Mouse (Mus musculus): ENCODE data around the gene Tle1. TPM values are rescaled to one million over a fixed set of nuclear protein-coding genes. Genes with fewer than 3 reads are reported as not detected.

The Tle1 gene
- 6.0 and 7.3 TPM in 2 replicates for total RNA-seq (2015)
- total RNA-seq (2017), result 9.2 and 18.9 TPM in 2 replicates

DNA sequence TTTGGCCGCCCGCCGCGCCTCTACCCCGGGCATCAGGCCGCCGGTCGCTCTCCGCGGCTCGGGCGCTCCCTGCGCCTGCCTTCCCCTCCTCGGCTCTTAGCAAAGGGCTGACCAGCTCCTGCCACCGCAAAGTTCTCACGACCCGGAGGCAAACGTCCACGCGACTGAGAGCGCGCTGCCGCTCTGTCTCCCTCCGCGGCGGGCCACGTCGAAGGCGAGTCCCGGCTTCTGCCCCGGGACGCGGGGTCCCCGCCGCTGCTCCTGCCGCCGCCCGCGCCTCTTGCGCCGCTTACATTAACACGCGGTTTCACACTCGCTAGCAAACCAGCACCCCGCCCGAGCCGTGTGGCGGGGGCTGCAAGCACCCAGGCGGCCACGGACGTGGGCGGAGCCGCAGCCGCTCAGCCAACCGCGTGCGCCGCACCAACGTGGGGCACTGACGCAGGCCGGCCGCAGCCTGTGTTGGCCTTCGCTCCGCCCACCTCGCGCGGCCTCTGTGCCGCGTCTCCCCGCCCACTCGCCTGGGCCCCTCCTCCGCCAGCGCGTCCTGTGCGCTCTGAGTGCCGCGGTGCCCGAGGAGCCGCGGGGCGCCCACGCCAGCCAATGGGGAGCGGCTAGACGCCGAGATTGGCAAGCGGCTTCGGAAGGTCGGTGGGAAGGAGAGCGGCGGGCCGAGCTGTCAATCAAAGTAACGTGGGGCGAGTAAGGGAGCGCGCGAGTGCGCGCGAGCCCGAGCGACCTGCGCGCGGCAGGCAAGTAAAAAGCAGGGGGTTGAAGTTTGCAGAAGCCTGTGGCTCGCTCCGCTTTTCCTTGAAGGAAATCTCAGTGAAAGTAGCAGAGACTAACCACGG is at the start of gene Tle1:
Gene Tle1, minus strand, starts transcription at position 361 of the 851 bp plus-strand sequence.
- ATAC-seq (replicated peaks; ENCODE audit: poor library complexity), result peak; percentile 73

DNA sequence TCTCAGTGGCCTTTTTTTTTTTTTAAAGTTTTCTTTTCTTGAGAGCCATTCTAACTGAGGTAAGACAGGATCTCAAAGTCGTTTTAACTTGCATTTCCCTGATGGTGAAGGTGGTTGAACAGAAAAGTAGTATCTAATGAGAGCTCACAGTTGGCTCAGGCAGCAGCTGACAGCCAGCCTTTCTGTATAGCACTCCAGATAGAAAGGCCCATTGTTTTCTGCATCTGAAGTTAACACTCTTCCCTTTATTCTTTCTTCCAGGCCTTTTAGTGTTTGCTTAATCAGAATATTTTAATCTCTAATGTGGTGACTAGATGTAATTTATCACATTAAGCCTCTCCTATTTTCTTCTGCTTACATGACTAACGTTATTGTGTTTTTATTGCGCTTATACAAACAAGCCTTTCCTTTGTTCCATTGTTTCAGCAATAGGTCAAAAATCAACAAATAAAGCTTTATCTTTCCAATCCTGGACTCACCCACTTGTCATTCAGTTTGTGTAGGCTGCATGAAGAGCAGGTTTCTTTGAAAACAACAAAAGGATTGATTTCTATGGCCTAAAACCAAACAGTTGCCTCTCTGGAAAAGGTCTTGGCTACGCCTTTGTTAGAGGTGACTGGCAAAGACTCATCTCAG is 33.0 kb upstream of the Tle1 start:
- no peak for ATAC-seq (replicated peaks; ENCODE audit: poor library complexity)

DNA sequence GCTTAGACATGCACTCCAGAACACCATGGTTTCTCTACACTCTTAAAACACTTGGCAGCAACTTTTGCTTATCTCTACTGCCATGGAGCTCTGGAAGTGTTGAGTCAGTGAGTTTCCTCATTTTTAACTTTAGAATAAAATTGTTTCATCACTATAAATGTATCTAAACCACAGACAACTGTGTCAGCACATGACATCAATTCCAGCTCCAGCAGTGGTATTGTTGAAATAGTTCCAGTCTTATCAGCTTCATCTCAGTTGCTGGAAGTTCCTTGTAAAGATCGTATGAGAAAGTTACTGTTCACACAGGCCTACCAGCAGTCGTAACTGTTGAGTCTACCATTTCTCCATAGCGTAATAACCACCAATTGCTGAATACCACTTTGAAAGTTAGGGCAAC is 31.5 kb upstream of the Tle1 start:
- ATAC-seq (replicated peaks; ENCODE audit: poor library complexity), result peak; percentile 82

DNA sequence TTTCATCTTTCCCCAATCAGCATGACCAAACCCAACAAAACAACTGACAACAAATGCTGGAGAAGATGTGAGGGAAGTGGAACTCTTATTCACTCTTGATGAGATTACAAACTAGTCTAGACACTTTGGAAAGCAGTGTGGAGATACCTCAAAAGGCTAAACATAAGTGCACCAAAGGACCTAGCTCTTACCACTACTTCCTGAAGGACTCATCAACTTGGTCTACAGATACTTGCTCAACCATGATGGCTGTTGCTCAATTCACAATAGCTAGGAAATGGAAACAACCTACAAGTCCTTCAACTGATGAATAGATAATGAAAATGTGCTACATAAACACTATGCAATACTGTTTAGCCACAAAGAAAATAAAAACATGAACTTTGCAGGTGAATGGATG is 30.1 kb upstream of the Tle1 start:
- ATAC-seq (replicated peaks; ENCODE audit: poor library complexity), result peak; percentile 95

DNA sequence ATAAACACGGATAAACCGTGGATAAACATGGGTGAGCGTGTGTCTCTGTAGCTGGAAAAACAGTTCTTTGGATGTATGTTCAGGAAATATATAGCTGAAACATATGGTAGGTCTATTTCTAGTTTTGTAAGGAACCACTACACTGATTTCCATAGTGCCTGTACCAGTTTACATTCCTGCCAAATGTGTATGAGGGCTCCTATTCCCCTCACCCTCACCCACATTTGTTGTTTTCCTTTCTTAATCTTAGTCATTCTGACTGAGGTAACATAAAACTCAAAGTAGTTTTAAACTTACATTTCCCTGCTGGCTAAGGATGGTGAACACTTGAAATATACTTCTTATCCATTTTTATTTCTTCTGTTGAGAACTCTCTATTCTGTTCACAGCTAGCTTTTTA is 20.9 kb upstream of the Tle1 start:
- no peak for ATAC-seq (replicated peaks; ENCODE audit: poor library complexity)

DNA sequence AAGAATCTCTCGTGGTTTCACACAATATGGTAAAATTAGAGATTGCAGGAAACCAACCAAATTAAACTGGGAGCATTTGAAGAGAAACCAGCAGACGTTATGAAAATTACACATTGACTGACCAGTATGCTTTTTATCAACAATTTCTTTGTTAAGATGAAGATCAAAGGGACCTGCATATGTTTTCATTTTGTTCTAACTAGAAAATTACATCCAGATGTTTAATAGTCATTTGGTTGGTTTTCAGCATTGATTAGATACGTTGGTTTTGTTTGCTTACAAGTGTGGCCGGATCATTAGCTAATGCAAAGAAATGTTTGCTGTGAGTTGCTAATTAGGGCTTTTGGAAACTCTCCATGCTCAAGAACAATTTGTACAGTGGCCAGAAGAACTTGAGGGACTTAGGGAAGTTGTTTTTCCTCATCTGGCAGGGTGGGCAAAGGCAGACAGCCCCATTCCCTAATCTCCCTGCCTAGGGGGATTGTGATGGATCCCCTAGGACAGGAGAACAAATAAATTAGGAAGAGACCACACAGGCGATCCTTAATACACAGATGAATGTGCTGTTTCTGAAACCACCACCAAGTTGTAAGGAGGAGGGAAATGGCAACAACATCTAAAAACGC is 3.8 kb upstream of the Tle1 start:
- no peak for ATAC-seq (replicated peaks; ENCODE audit: poor library complexity)

DNA sequence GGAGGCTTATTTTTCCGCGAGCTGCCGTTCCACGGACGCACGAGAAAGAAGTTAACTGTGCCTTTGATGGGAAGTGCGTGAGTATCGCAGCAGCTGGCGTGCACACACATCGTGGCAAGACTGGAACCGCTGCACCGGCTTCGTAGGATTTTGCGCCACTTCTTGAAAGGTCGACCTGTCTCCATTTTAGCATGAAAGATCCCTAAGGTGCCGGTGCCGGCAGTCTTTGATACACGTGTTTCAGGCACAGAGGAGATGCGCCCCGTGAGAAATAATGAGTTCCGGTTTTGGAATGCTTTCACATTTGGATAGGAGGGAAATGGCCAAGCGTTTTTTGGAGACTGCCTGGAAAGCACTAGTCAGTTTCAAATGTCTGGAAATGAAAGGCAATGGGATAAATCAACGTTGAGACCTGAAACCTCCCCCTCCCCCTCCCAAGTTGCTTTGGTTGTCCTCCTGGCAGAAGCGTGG is 837 bp upstream of the Tle1 start:
- ATAC-seq (replicated peaks; ENCODE audit: poor library complexity), result peak; percentile 0; the same call in 1 of the 2 replicates

DNA sequence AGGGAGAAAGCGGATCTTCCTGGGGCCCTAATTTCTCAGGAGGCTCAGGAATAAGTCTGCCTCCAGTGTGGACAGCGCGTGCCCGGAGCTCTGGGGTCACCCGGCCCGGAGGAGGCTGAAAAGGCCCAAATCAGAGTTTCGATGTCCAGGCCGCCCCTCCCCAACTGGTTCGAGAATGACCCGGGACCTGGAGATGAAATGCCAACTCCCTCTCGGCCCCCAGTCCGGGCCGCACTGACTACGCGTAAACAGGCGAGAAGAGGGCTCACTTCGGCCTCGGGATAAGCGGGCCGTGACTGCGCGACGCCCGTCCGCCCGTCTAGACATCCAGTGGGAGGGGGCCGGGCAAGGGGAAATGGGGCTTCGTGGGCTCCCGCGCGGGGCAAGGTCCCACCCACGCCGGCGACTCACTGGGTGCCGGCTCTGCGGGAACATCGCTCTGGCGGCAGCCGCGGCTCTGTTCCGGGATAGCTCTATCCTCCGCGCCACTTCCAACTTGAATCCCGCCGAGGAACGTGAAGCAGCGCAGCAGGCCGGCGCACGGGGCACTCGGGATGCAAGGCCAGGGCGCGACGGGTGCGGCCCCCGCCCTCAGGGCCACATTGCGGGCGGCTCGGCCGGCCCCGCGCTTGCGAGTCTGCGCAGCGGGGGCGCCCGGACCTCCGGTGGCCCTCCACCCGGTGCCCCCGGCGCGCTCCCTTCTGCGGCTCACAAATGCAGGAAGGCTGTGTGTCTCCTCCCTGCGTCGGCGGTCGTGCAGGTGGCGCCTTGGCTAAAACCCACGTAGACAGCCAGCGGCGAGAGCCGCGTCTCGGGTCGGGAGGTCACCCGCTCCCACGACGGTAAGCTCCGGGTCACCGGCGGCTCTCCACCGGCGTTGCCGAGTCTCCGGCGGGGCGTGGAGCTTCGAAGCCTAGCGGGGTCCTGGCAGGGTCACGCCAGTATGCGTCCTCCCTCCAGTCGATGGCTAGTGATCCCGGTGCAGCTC is 854 bp downstream of the Tle1 start:
- no peak for ATAC-seq (replicated peaks; ENCODE audit: poor library complexity)

DNA sequence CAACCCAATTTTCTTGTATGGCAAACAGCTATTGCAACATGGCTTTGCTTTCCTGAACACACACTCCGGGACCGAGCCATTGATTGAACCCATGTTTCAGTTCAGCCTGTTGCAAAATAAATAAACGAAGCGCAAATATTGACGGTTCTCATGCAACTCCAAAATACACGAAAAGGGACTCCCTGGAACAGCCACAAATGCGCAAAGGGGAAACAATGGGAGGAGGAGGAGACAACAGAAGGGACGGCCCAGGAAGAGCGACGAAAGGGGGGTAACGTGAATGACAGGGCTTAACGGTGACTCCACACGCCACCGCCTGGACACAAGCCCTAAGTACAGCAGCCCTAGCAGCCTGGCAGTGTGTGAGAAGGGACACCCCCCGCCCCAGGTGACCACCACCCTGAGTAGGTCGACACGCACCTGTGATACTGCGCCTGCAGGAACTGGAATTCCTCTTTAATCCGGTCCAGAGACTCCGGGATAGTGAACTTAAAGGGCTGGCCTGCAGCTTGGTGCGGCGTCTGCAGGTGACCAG is 1.8 kb downstream of the Tle1 start:
- ATAC-seq (replicated peaks; ENCODE audit: poor library complexity), result peak; percentile 61

DNA sequence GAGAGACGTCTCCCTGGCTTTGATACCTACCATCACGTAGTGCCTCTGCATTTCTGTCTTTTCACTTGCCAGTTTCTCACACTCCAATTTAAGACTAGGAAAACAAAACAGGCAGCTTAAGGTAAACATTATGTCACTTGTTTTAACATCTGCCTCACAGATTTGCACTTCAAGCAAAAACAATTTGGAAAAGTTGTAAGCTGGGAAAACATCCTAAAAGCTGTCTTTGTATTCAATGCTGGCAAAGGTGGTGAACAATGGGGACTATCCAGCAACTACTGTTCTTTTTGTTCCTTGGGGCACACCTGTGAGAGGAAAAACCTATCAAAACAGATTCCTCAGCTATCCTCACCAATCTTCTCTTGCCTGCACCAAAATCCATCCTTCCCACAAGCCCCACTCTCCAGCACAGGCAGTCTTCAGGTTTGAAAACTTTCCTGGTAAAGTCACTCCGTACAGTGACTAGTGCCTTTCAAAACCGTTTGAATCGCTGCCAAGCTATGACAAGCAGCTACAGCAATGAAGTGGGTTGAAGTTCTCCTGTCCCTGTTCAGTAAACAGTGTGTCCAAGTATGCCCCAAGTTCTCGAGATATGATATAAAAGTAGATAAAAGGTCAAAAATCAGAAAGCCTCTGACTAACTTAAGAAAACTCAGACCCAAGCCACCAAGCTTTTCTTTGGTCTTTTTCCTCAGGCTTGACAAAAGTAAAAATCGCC is 2.7 kb downstream of the Tle1 start:
- no peak for ATAC-seq (replicated peaks; ENCODE audit: poor library complexity)

DNA sequence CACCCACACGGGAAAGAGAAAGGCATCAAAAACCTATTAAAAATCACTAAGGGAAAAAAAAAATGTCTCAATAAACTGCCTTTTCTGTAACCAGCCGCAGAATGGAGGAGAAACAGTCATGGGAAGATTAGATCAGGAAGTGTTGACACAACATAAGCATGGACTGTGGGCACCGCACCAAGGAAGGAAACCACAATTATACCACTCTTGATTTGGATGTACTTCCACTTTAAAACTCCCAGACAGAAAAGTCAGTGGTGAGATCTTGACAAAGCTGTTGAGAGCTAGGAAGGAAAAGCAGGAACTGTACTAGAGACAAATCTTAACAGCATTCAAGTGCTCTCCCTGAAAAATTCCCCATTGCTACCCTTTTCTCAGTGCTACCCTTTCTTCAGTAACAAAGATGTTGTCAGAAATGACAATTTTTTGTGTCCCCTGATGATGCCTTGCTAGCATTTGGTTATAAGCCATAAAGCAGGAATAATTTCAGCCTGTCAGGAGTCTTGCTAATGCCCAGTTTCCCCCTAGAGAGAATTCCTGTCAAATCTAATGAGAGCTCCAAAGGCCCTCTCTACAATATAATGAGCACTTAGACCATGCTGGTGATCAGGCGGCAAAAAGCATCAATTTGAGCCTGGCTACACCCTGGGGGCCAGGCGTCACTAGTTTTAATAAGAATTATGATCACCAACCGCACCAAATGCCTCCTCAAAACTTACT is 5.4 kb downstream of the Tle1 start:
- peak; percentile 68 for ATAC-seq (replicated peaks; ENCODE audit: poor library complexity)

DNA sequence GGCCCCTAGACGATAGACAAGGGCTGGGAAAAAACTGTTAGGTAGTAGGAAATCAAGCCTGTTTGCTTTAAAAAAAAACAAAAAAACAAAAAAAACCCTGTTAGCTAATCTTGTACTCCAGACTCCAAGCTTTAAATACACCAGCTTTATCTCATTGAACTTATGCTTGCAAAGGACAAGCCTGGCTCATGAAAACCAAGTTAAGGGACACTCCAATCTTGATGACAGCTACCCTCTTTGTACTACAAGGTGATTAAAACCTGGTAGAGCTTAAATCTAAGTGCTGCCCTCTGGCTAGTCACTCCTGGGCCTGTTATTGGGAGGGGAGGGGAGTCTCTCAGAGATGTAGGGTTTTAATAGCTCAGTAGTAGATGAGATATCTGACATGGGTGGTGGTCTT is 7.4 kb downstream of the Tle1 start:
- ATAC-seq (replicated peaks; ENCODE audit: poor library complexity), result peak; percentile 38

DNA sequence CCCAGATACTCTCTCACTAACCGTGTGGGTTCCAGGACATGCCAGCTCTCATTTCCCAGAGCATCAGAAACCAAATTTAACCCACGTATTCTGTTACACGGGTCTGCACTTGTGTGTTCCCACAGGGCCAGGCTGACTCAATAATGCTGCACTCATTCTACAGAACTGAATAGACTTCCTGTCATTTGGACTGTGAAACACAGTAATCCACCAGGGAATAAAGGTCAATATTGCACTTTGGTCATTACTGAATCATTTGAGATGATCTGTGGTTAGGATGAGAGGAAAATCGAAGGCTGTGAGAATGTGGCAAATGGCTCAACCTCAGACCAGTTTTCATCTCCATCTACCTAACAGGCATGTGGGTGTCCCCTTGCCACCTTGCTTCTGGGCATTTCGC is 16.2 kb downstream of the Tle1 start:
- no peak for ATAC-seq (replicated peaks; ENCODE audit: poor library complexity)

DNA sequence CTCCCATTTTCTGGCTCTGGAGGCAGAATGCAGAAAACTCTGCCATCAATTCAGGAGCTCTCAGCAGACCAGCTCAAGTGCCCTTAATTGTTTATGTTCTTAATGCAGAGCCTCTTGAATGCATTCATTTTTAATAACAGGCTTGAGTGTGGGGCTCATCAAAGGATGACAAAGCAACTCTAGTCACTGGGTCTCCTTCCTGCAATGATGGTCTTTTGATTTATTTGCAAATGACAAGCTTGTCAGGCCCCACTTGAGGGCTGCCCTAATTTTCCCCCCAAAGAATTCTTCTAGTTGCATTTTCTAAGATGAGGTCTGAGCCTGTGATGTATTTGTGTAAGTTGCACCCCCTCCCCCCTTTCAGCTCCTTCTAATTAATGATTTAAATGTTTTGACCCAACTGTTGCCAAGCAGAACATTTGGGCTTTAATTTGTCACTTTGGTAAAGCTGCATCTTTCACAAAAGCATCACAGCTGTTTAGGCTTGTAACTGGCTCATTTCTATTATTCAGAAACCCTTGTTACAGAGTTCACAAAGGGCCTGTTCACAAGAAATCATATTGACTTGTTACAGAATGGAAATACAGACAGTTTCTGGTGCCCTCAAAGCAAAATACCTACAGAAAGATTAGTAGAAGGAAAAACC is 18.3 kb downstream of the Tle1 start:
- no peak for ATAC-seq (replicated peaks; ENCODE audit: poor library complexity)

DNA sequence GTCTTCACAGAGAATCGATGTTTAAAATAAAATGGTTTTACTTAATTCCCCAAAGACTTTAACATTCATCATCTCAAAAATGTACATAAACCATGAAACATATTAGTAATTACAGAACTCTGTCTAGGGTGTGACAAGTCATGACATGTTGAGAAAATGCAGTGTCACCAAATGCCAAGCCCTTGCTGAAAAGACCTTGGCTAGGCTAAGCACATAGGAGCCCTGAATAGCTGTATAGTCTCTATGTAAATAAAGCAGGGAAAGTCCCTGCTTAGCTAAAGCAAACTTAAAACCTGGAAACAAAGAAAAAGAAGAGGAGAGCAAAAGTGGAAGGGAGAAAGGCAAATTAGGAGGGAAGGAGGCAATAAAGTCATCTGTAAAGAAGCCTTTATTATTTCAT is 24.8 kb downstream of the Tle1 start:
- no peak for ATAC-seq (replicated peaks; ENCODE audit: poor library complexity)

DNA sequence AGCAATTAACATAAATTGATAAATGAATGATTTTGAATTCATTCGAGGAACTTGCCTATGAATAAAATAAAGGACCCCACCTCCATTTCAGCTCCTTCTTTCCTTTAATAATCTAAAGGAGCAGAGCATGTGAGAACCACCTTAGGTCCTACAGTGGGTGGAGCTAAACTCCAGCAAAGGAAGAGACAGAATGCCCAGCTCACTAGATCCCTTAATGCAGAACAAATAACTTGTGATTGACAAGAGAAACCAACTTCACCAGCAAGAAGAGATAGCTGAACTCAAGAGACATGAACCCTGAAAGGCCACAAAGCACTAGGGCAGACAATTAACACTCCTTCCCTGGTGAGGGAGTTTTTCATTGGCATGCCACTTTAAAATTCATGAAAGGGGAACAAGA is 32.5 kb downstream of the Tle1 start:
- no peak for ATAC-seq (replicated peaks; ENCODE audit: poor library complexity)

DNA sequence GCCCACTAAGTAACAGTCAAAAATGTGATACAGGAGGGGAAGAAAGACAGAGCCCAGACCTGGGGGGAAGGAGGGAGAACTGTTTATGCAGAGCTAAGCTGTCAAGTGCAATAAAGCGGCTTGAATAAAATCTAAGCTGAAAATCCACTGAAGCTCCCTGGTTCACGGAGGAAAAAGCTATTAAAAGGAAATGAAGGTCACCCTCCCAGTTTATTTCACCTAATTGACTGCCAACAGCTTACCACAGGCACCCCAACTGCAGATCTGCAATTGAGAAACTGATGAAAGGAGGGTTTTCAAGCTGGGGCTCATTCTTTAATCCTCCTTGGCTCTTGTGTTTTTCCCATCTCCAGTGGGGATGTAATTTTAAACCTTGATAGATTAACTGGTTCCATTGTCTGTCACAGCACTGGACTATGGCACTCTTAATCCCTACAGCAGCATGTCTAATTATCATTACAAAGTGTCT is 32.9 kb downstream of the Tle1 start:
- ATAC-seq (replicated peaks; ENCODE audit: poor library complexity), result no peak

DNA sequence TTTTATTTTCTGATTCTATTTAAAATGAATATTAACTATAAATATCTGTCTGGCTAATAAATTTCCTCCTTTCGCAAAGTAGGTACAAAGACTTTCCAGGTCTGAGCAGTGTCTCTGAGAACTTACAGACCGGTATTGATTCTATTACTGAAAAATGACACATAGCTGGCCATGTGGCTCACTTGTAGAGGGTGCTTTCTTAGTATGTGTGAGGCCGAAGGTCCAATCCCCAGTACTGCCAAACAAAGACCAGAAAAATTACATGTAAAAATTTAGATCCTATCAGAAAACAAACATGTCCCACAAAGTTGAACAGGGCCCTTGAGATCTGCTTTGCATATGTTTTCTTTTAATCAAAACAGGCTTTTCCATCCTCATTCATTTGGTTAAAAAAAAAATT is 33.5 kb downstream of the Tle1 start:
- ATAC-seq (replicated peaks; ENCODE audit: poor library complexity), result no peak
